8 mouse cellular contexts compared by ENCODE assay signal in genomic region chr7:63858571-63859152, GRCm38 (mm10). TPM values are rescaled to one million over a fixed set of nuclear protein-coding genes. Genes with fewer than 3 reads are reported as not detected.
DNase-seq lines count a peak whose midpoint lies in the region; ATAC-seq and TF ChIP-seq lines count a peak whose summit lies in the region.

No protein-coding gene starts in this region.

- no peak for TF ChIP-seq CTCF in testis, adult 2 months (IDR thresholded peaks at IDR 0.05; ENCODE audit: control insufficient read depth, insufficient read depth, insufficient replicate concordance, low read depth, low read length)

- peak overlapping the region; percentile 30 for H3K4me3 ChIP-seq in forebrain, embryonic 14.5 days (ENCODE audit: low read depth, low read length)
- H3K4me3 ChIP-seq in liver, embryonic 16.5 days (ENCODE audit: low read depth, low read length): peak overlapping the region; percentile 57
- peak overlapping the region; percentile 36 for H3K4me3 ChIP-seq in neural tube, embryonic 13.5 days
- peak overlapping the region; percentile 84 for H3K4me3 ChIP-seq in testis, adult 2 months (ENCODE audit: control insufficient read depth, low read depth, low read length)

- no peaks in the 10 kb centered on the region for H3K27me3 ChIP-seq in forebrain, embryonic 14.5 days (replicated peaks; ENCODE audit: control insufficient read depth, insufficient read depth, low read length)
- no peaks in the 10 kb centered on the region for H3K27me3 ChIP-seq in liver, embryonic 16.5 days (ENCODE audit: control insufficient read depth, insufficient read depth, low read depth, low read length)
- no peaks in the 10 kb centered on the region for H3K27me3 ChIP-seq in neural tube, embryonic 13.5 days
- H3K27me3 ChIP-seq in testis, adult 2 months (ENCODE audit: control insufficient read depth, insufficient read depth, low read length): no peaks in the 10 kb centered on the region

- peak; percentile 85 for ATAC-seq in forebrain, embryonic 14.5 days
- peak; percentile 77 for ATAC-seq in liver, embryonic 16.5 days (ENCODE audit: low read depth)
- peak; percentile 71 for ATAC-seq in neural tube, embryonic 13.5 days (ENCODE audit: low read depth)

- 5% methylated on average over 22 of the region's 22 CpGs for WGBS in forebrain, embryonic 14.5 days
- 2% methylated on average over 22 of the region's 22 CpGs for WGBS in large intestine, adult 2 months
- 5% methylated on average over 22 of the region's 22 CpGs for WGBS in liver, embryonic 16.5 days (ENCODE audit: insufficient replicate concordance)
- 6% methylated on average over 22 of the region's 22 CpGs for WGBS in neural tube, embryonic 13.5 days

- TF ChIP-seq POLR2A in testis, adult 2 months (IDR thresholded peaks at IDR 0.05; ENCODE audit: control insufficient read depth, low read depth, low read length): peak; percentile 51

- peak; percentile 77 to 85 for DNase-seq in CD8-positive naive resting alpha-beta T cell, adult 2 months (ENCODE audit: low read depth in 2 of 2, low spot score in 2 of 2)
- peak; percentile 67 for DNase-seq in c-Kit-positive CD71-positive TER-119-negative erythroid progenitor cells, embryonic 14.5 days (ENCODE audit: low read depth)
- peak; percentile 85 for DNase-seq in forebrain, embryonic 14.5 days (ENCODE audit: low spot score)
- peak; percentile 91 to 92 for DNase-seq in heart, postnatal 14 days
- peak; percentile 79 for DNase-seq in large intestine, adult 2 months (ENCODE audit: low read depth, low spot score)

- peak overlapping the region; percentile 55 for H3K4me2 ChIP-seq in forebrain, embryonic 14.5 days (ENCODE audit: low read length)
- H3K4me2 ChIP-seq in liver, embryonic 16.5 days (ENCODE audit: low read depth, low read length): peak overlapping the region; percentile 75
- peak overlapping the region; percentile 61 for H3K4me2 ChIP-seq in neural tube, embryonic 13.5 days

- intact Hi-C loops in heart, postnatal 14 days (cut with DNase I): loop anchor here (1.0 to 10.0 kb wide), 6 partner anchors 26 to 426 kb away; partner anchors contain the start of genes Mtmr10 and Trpm1

- no peaks in the 10 kb centered on the region for H3K36me3 ChIP-seq in forebrain, embryonic 14.5 days (ENCODE audit: control insufficient read depth, insufficient read depth, low read length)
- H3K36me3 ChIP-seq in liver, embryonic 16.5 days (ENCODE audit: control insufficient read depth, insufficient read depth): no peaks in the 10 kb centered on the region
- no peaks in the 10 kb centered on the region for H3K36me3 ChIP-seq in neural tube, embryonic 13.5 days
- H3K36me3 ChIP-seq in testis, adult 2 months (ENCODE audit: control insufficient read depth, insufficient read depth, low read length): no peaks in the 10 kb centered on the region

- no peak overlapping the region for H3K27ac ChIP-seq in forebrain, embryonic 14.5 days (ENCODE audit: low read depth, low read length)
- H3K27ac ChIP-seq in liver, embryonic 16.5 days (ENCODE audit: low read length): no peak overlapping the region
- no peak overlapping the region for H3K27ac ChIP-seq in neural tube, embryonic 13.5 days (replicated peaks)
- H3K27ac ChIP-seq in testis, adult 2 months (ENCODE audit: control insufficient read depth, insufficient read depth, low read depth, low read length): peak overlapping the region; percentile 48; the same call in 1 of the 2 replicates

- H3K4me1 ChIP-seq in forebrain, embryonic 14.5 days (ENCODE audit: control insufficient read depth, insufficient read depth, low read length): 0 out of 2 replicates have a peak, but pooled peaks cover 5% of the 10 kb centered on the region
- H3K4me1 ChIP-seq in liver, embryonic 16.5 days (ENCODE audit: control insufficient read depth, low read depth, low read length): peaks cover 5% of the 10 kb centered on the region
- H3K4me1 ChIP-seq in neural tube, embryonic 13.5 days (replicated peaks): peaks cover 11% of the 10 kb centered on the region
- peaks cover 12% of the 10 kb centered on the region for H3K4me1 ChIP-seq in testis, adult 2 months (ENCODE audit: control insufficient read depth, insufficient read depth, low read length)

- H3K9me3 ChIP-seq in forebrain, embryonic 14.5 days (replicated peaks; ENCODE audit: control insufficient read depth, low read length): no peaks in the 10 kb centered on the region
- no peaks in the 10 kb centered on the region for H3K9me3 ChIP-seq in liver, embryonic 16.5 days (replicated peaks; ENCODE audit: control insufficient read depth, low read length)
- no peaks in the 10 kb centered on the region for H3K9me3 ChIP-seq in neural tube, embryonic 13.5 days

- H3K9ac ChIP-seq in forebrain, embryonic 14.5 days (ENCODE audit: low read length): peak overlapping the region; percentile 37; the same call in 1 of the 2 replicates
- H3K9ac ChIP-seq in liver, embryonic 16.5 days (ENCODE audit: low read depth, low read length): peak overlapping the region; percentile 62
- H3K9ac ChIP-seq in neural tube, embryonic 13.5 days: peak overlapping the region; percentile 63

RNA-seq across cellular contexts. Expression of gene E030018B13Rik, which starts 58.0 kb away (rescaled TPM):
- not detected in 2 replicates for polyA plus RNA-seq in forebrain, embryonic 14.5 days (2014; fragmentation: Nextera tagmentation; extraction: Ambion mirVana)
- not detected for total RNA-seq in heart, postnatal 14 days (2021)
- not detected in 2 replicates for polyA plus RNA-seq in large intestine, adult 2 months (2012; rRNA removed)
- not detected in 2 replicates for polyA plus RNA-seq in liver, embryonic 16.5 days (2015; fragmentation: Nextera tagmentation; extraction: Ambion mirVana)
- polyA plus RNA-seq in neural tube, embryonic 13.5 days (2015; fragmentation: Nextera tagmentation; extraction: Ambion mirVana): 0.20 TPM in 1 of 2 replicates, not detected in the other
- polyA plus RNA-seq in testis, adult 2 months (2012; rRNA removed): 0.11 TPM in 1 of 2 replicates, not detected in the other

Comparison
In these comparisons a context has a peak if more than half of its experiments do, and no peak if none do; other contexts are left out.
1. H3K4me3 ChIP-seq: peak in every context shown above with its lines; median percentile 84 in testis, adult 2 months; 57 in liver, embryonic 16.5 days; 36 in neural tube, embryonic 13.5 days; 30 in forebrain, embryonic 14.5 days.